ENCODE assay signal across 8 mouse cellular contexts in the genomic region with DNA sequence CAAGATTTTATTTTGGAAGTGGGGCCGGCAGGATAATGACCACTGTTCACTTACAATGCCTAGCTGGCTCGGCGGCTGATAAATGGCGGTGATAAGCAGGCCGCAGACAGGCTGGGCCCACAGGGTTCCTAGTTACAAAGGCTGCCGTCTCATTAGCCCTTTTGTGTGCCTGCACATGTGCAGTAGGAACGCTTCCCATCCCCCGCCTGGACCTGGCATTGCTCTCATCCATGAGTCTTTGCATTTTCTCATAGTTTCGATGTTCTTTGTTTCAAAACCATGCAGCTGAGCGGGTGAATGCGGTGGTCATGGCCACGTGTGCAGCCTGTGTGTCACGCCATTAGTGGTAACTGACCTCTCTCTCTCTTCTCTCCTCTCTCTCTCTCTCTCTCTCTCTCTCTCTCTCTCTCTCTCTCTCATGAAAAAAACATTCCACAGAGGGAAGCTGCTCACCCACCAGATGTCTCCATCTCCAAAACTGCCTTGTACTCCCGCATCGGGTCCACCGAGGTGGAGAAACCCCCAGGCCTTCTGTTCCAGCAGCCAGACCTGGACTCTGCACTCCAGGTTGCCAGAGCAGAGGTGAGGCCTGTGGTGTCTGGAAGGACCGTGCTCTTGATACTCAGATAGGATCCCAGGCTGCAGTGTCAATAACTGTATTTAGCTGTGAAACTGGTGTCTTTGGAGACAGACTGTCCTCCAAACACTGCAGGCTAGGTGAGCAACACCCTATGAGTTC. TPM values are rescaled to one million over a fixed set of nuclear protein-coding genes. Genes with fewer than 3 reads are reported as not detected.
DNase-seq lines count a peak whose midpoint lies in the region; ATAC-seq and TF ChIP-seq lines count a peak whose summit lies in the region.

No protein-coding gene starts in this region.

- no peaks in the 10 kb centered on the region for H3K9me3 ChIP-seq in ES-Bruce4 (replicated peaks; ENCODE audit: control insufficient read depth, insufficient read depth, low read length, poor library complexity, severe bottlenecking)
- no peaks in the 10 kb centered on the region for H3K9me3 ChIP-seq in forebrain, embryonic 15.5 days
- no peaks in the 10 kb centered on the region for H3K9me3 ChIP-seq in midbrain, embryonic 11.5 days (ENCODE audit: control insufficient read depth, low read length)

- peak; percentile 81 for ATAC-seq in forebrain, embryonic 15.5 days (replicated peaks)
- peak; percentile 86 for ATAC-seq in midbrain, embryonic 11.5 days (ENCODE audit: low FRiP score)
- no peak for ATAC-seq in granulocyte monocyte progenitor cell, adult 5-6 weeks (replicated peaks; ENCODE audit: poor library complexity, severe bottlenecking)

- no peak for TF ChIP-seq CTCF in ES-Bruce4 (IDR thresholded peaks at IDR 0.05; ENCODE audit: low read depth, low read length)

- no peak overlapping the region for H3K9ac ChIP-seq in ES-Bruce4 (ENCODE audit: low read depth, poor library complexity, severe bottlenecking)
- H3K9ac ChIP-seq in forebrain, embryonic 15.5 days (replicated peaks), result no peak overlapping the region
- peak overlapping the region; percentile 21; the same call in 1 of the 2 replicates for H3K9ac ChIP-seq in midbrain, embryonic 11.5 days (ENCODE audit: low read length)

- H3K27ac ChIP-seq in ES-Bruce4 (ENCODE audit: insufficient read depth, low read length), result no peak overlapping the region
- H3K27ac ChIP-seq in forebrain, embryonic 15.5 days (replicated peaks), result peak overlapping the region; percentile 88
- peak overlapping the region; percentile 52 for H3K27ac ChIP-seq in midbrain, embryonic 11.5 days (ENCODE audit: low read depth, low read length)

- H3K27me3 ChIP-seq in ES-Bruce4 (ENCODE audit: control insufficient read depth, insufficient read depth, low read length, poor library complexity, severe bottlenecking), result no peaks in the 10 kb centered on the region
- no peaks in the 10 kb centered on the region for H3K27me3 ChIP-seq in forebrain, embryonic 15.5 days
- H3K27me3 ChIP-seq in midbrain, embryonic 11.5 days (ENCODE audit: control insufficient read depth, insufficient read depth, low read length), result no peaks in the 10 kb centered on the region

- no peak for TF ChIP-seq POLR2A in ES-Bruce4 (IDR thresholded peaks at IDR 0.05; ENCODE audit: insufficient read depth, low read length)

- peaks cover 8% of the 10 kb centered on the region for H3K36me3 ChIP-seq in ES-Bruce4 (ENCODE audit: control insufficient read depth, insufficient read depth, low read length, poor library complexity, severe bottlenecking)
- H3K36me3 ChIP-seq in forebrain, embryonic 15.5 days, result peaks cover 22% of the 10 kb centered on the region
- H3K36me3 ChIP-seq in midbrain, embryonic 11.5 days (ENCODE audit: control insufficient read depth, insufficient read depth, low read length), result peaks cover 9% of the 10 kb centered on the region

- H3K4me3 ChIP-seq in ES-Bruce4 (ENCODE audit: low read depth, low read length), result 0 out of 2 replicates have a peak overlapping the region, but pooled peaks have one; percentile 7
- H3K4me3 ChIP-seq in forebrain, embryonic 15.5 days, result no peak overlapping the region
- H3K4me3 ChIP-seq in midbrain, embryonic 11.5 days (ENCODE audit: low read depth, low read length), result no peak overlapping the region

- peak; percentile 59 for DNase-seq in R1 (ENCODE audit: low read depth, low spot score)
- DNase-seq in midbrain, embryonic 11.5 days (ENCODE audit: low spot score, missing footprints), result peak; percentile 92
- DNase-seq in gastrocnemius, adult 18-20 months (ENCODE audit: low spot score), result no peak
- DNase-seq in kidney, adult 18-20 months, result no peak
- no peak for DNase-seq in adrenal gland, adult 18-20 months (ENCODE audit: low spot score in 2 of 2)

- H3K4me1 ChIP-seq in ES-Bruce4 (ENCODE audit: control insufficient read depth, insufficient read depth, low read length), result no peaks in the 10 kb centered on the region
- H3K4me1 ChIP-seq in forebrain, embryonic 15.5 days, result peaks cover 21% of the 10 kb centered on the region
- peaks cover 12% of the 10 kb centered on the region; the same call in 1 of the 2 replicates for H3K4me1 ChIP-seq in midbrain, embryonic 11.5 days (ENCODE audit: control insufficient read depth, insufficient read depth, low read length)

- 0 out of 2 replicates have a peak overlapping the region, but pooled peaks have one; percentile 13 for H3K4me2 ChIP-seq in forebrain, embryonic 15.5 days (replicated peaks)
- H3K4me2 ChIP-seq in midbrain, embryonic 11.5 days, result no peak overlapping the region

- WGBS in forebrain, embryonic 15.5 days, result 9% methylated on average over 17 of the region's 17 CpGs
- WGBS in midbrain, embryonic 11.5 days, result 51% methylated on average over 17 of the region's 17 CpGs

- TF ChIP-seq EP300 in ES-Bruce4 (IDR thresholded peaks at IDR 0.05; ENCODE audit: insufficient read depth, low read depth, low read length), result no peak

RNA-seq across cellular contexts. Expression of a gene that starts 22.9 kb away (rescaled TPM):
- not detected in 2 replicates for polyA plus RNA-seq in ES-Bruce4 (2011; ENCODE audit: insufficient read depth, insufficient read length, low read depth, missing spikeins)
- polyA plus RNA-seq in forebrain, embryonic 15.5 days (2015; fragmentation: Nextera tagmentation; extraction: Ambion mirVana), result not detected in 2 replicates
- polyA plus RNA-seq in midbrain, embryonic 11.5 days (2014; fragmentation: Nextera tagmentation; extraction: Ambion mirVana), result not detected in 2 replicates
- total RNA-seq in gastrocnemius, adult 18-20 months (2021), result not detected
- total RNA-seq in adrenal gland, adult 18-20 months (2021), result not detected
- 1.1 TPM in 1 of 2 replicates, not detected in the other for total RNA-seq in granulocyte monocyte progenitor cell, adult 5-6 weeks (2014; fragmentation: Nextera tagmentation)
- total RNA-seq in granulocyte monocyte progenitor cell, adult 5-6 weeks (2017), result 0.47 TPM in 1 of 2 replicates, not detected in the other

Comparison
In these comparisons a context has a peak if more than half of its experiments do, and no peak if none do; other contexts are left out.
1. DNase-seq: peak in R1 (single experiment) and midbrain, embryonic 11.5 days (single experiment); none in gastrocnemius, adult 18-20 months (single experiment), kidney, adult 18-20 months (single experiment) and adrenal gland, adult 18-20 months (0 of 2).